Mouse (Mus musculus) CH12.LX (cell line): ENCODE results near the gene Fam89b. TPM values are rescaled to one million over a fixed set of nuclear protein-coding genes. Genes with fewer than 3 reads are reported as not detected.

Experiments
- DNase-seq: peaks from one replicate; pipeline ENCODE4 v3.0.0-alpha.2; 2013; ENCODE audit errors: extremely low read depth
- H3K27ac ChIP-seq: 2 replicates; pipeline ENCODE4 v1.5.1; 2012; ENCODE audit warnings: low read depth, mild to moderate bottlenecking, control low read depth, moderate library complexity; ENCODE audit not compliant: insufficient read depth
- H3K27me3 ChIP-seq: replicated peaks from 2 replicates; pipeline ENCODE3; 2012; ENCODE audit warnings: inconsistent platforms
- H3K36me3 ChIP-seq, 2 experiments: replicated peaks in 1 of 2; 2 replicates each; pipeline versions ENCODE3 to v1.6.1; 2012; ENCODE audit warnings: inconsistent platforms in 1 of 2, low read length in 1 of 2, mild to moderate bottlenecking in 1 of 2, mixed read lengths in 1 of 2, moderate library complexity in 1 of 2; ENCODE audit not compliant: control insufficient read depth in 1 of 2, insufficient read depth in 1 of 2
- H3K4me1 ChIP-seq, 2 experiments: 2 replicates each; pipeline ENCODE4 v1.6.1; 2012; ENCODE audit warnings: inconsistent platforms in 1 of 2, moderate library complexity in 1 of 2; ENCODE audit not compliant: insufficient read depth in 2 of 2, control insufficient read depth in 1 of 2
- H3K4me2 ChIP-seq: 2 replicates; pipeline ENCODE4 v1.6.1; 2012; ENCODE audit warnings: low read depth, mild to moderate bottlenecking, control low read depth; ENCODE audit not compliant: poor library complexity, insufficient read depth, severe bottlenecking
- H3K4me3 ChIP-seq, 3 experiments: fragments of 150-350 bp in 1 of 3; sonication (generic) in 1 of 3; replicated peaks in 1 of 3; 2 replicates each; pipeline versions ENCODE3 to v1.5.1; 2011 to 2012; ENCODE audit warnings: low read depth in 2 of 3, low read length in 2 of 3, mild to moderate bottlenecking in 2 of 3, moderate library complexity in 2 of 3, control low read depth in 1 of 3, improper control_type of control experiment in 1 of 3, inconsistent platforms in 1 of 3, mixed read lengths in 1 of 3; ENCODE audit not compliant: poor library complexity in 1 of 3
- H3K79me2 ChIP-seq: replicated peaks from 2 replicates; pipeline ENCODE4 v1.6.1; 2012; ENCODE audit warnings: mild to moderate bottlenecking, moderate library complexity; ENCODE audit not compliant: control insufficient read depth, poor library complexity, insufficient read depth, severe bottlenecking; ENCODE audit errors: extremely low read depth
- H3K9ac ChIP-seq: 2 replicates; pipeline ENCODE4 v1.6.1; 2012; ENCODE audit warnings: low read depth, mild to moderate bottlenecking, control low read depth, moderate library complexity; ENCODE audit not compliant: insufficient read depth
- H3K9me3 ChIP-seq: replicated peaks from 2 replicates; pipeline ENCODE3; 2012; ENCODE audit warnings: low read length, inconsistent platforms, mixed read lengths
- CHD1 ChIP-seq: IDR thresholded peaks from 2 replicates; pipeline ENCODE4 v1.6.1; 2012; ENCODE audit warnings: low read depth, low read length, improper control_type of control experiment, inconsistent platforms
- CHD2 ChIP-seq: IDR thresholded peaks from 2 replicates; pipeline ENCODE4 v1.6.1; 2011; ENCODE audit warnings: low read length, improper control_type of control experiment
- CTCF ChIP-seq, 2 experiments: IDR thresholded peaks in 1 of 2; conservative IDR thresholded peaks in 1 of 2; 2 replicates each; pipeline ENCODE4 v1.5.1; 2011 to 2012; ENCODE audit warnings: low read depth in 2 of 2, low read length in 2 of 2, improper control_type of control experiment in 1 of 2, inconsistent platforms in 1 of 2, mild to moderate bottlenecking in 1 of 2, moderate library complexity in 1 of 2
- E2F4 ChIP-seq: IDR thresholded peaks from 2 replicates; pipeline ENCODE4 v1.6.1; 2011; ENCODE audit warnings: low read depth, low read length, improper control_type of control experiment; ENCODE audit not compliant: insufficient replicate concordance
- ELF1 ChIP-seq: IDR thresholded peaks from 2 replicates; pipeline ENCODE4 v1.6.1; 2014; ENCODE audit warnings: low read depth, mild to moderate bottlenecking, inconsistent platforms, low read length, improper control_type of control experiment
- HCFC1 ChIP-seq: IDR thresholded peaks from 2 replicates; pipeline ENCODE4 v1.6.1; 2012; ENCODE audit warnings: low read depth, mild to moderate bottlenecking, inconsistent platforms, low read length, improper control_type of control experiment
- IRF4 ChIP-seq: IDR thresholded peaks from 2 replicates; pipeline ENCODE4 v1.6.1; 2014; ENCODE audit warnings: low read depth, mild to moderate bottlenecking, inconsistent platforms, low read length, improper control_type of control experiment
- KAT2A ChIP-seq: IDR thresholded peaks from 2 replicates; pipeline ENCODE4 v1.6.1; 2012; ENCODE audit warnings: low read length, improper control_type of control experiment, inconsistent platforms; ENCODE audit not compliant: insufficient replicate concordance
- MAFK ChIP-seq: IDR thresholded peaks from 2 replicates; pipeline ENCODE4 v1.6.1; 2011; ENCODE audit warnings: low read length, improper control_type of control experiment; ENCODE audit not compliant: insufficient replicate concordance
- MAZ ChIP-seq: IDR thresholded peaks from 2 replicates; pipeline ENCODE4 v1.6.1; 2012; ENCODE audit warnings: low read depth, mild to moderate bottlenecking, inconsistent platforms, low read length, improper control_type of control experiment, moderate library complexity
- MEF2A ChIP-seq: IDR thresholded peaks from 2 replicates; pipeline ENCODE4 v1.6.1; 2014; ENCODE audit warnings: low read depth, mild to moderate bottlenecking, inconsistent platforms, low read length, improper control_type of control experiment, borderline replicate concordance
- MXI1 ChIP-seq: IDR thresholded peaks from 2 replicates; pipeline ENCODE4 v1.6.1; 2011; ENCODE audit warnings: mild to moderate bottlenecking, low read depth, low read length, improper control_type of control experiment
- MYC ChIP-seq: IDR thresholded peaks from 2 replicates; pipeline ENCODE4 v1.6.1; 2011; ENCODE audit warnings: low read depth, mild to moderate bottlenecking, improper control_type of control experiment, low read length
- NELFE ChIP-seq: IDR thresholded peaks from 2 replicates; pipeline ENCODE4 v1.6.1; 2011; ENCODE audit warnings: low read depth, low read length, improper control_type of control experiment
- PAX5 ChIP-seq: IDR thresholded peaks from 2 replicates; pipeline ENCODE4 v1.6.1; 2012; ENCODE audit warnings: low read length, inconsistent platforms, mixed read lengths
- POLR2A ChIP-seq: IDR thresholded peaks from 2 replicates; pipeline ENCODE4 v1.6.1; 2011; ENCODE audit warnings: low read depth, mild to moderate bottlenecking, improper control_type of control experiment, low read length
- POLR2AphosphoS2 ChIP-seq: IDR thresholded peaks from 2 replicates; pipeline ENCODE4 v1.6.1; 2011; ENCODE audit warnings: low read depth, low read length, improper control_type of control experiment
- SIN3A ChIP-seq: IDR thresholded peaks from 2 replicates; pipeline ENCODE4 v1.6.1; 2012; ENCODE audit warnings: low read length, improper control_type of control experiment, inconsistent platforms
- SMC3 ChIP-seq: IDR thresholded peaks from 2 replicates; pipeline ENCODE4 v1.6.1; 2011; ENCODE audit warnings: low read depth, low read length, improper control_type of control experiment
- TBP ChIP-seq: conservative IDR thresholded peaks from 2 replicates; pipeline ENCODE4 v1.6.1; 2011; ENCODE audit warnings: low read depth, low read length, improper control_type of control experiment
- TCF12 ChIP-seq: IDR thresholded peaks from 2 replicates; pipeline ENCODE4 v1.6.1; 2014; ENCODE audit warnings: low read depth, mild to moderate bottlenecking, inconsistent platforms, low read length, improper control_type of control experiment
- UBTF ChIP-seq: IDR thresholded peaks from 2 replicates; pipeline ENCODE4 v1.6.1; 2012; ENCODE audit warnings: low read depth, mild to moderate bottlenecking, inconsistent platforms, low read length, improper control_type of control experiment, moderate library complexity
- USF1 ChIP-seq: IDR thresholded peaks from 2 replicates; pipeline ENCODE4 v1.6.1; 2014; ENCODE audit warnings: low read depth, mild to moderate bottlenecking, inconsistent platforms, low read length, improper control_type of control experiment
- USF2 ChIP-seq: conservative IDR thresholded peaks from 2 replicates; pipeline ENCODE4 v1.6.1; 2011; ENCODE audit warnings: low read depth, low read length, improper control_type of control experiment
- ZC3H11A ChIP-seq: IDR thresholded peaks from 2 replicates; pipeline ENCODE4 v1.6.1; 2012; ENCODE audit warnings: low read depth, mild to moderate bottlenecking, inconsistent platforms, low read length, improper control_type of control experiment
- ZKSCAN1 ChIP-seq: IDR thresholded peaks from 2 replicates; pipeline ENCODE4 v1.6.1; 2012; ENCODE audit warnings: low read depth, inconsistent platforms, low read length, improper control_type of control experiment, borderline replicate concordance
- ZMIZ1 ChIP-seq: IDR thresholded peaks from 2 replicates; pipeline ENCODE4 v1.6.1; 2012; ENCODE audit warnings: low read depth, mild to moderate bottlenecking, inconsistent platforms, low read length, improper control_type of control experiment
- ZNF384 ChIP-seq: IDR thresholded peaks from 2 replicates; pipeline ENCODE4 v1.6.1; 2012; ENCODE audit warnings: low read depth, low read length, improper control_type of control experiment, inconsistent platforms
- dilution Hi-C: fragments of 300-500 bp; cut with MboI; formaldehyde crosslinking; loops from 2 replicates; pipeline ENCODE4 v1.14.3; 2020; ENCODE audit warnings: low sequenced_read_pairs; ENCODE audit not compliant: extremely low pct_unique_long_range_greater_than_20kb, extremely low pct_ligation_motif_present
- in situ Hi-C: fragments of 300-500 bp; cut with MboI; formaldehyde crosslinking; loops from 3 replicates; pipeline ENCODE4 v1.14.3; 2019; ENCODE audit warnings: low sequenced_read_pairs, low pct_ligation_motif_present, low pct_unique_long_range_greater_than_20kb, mixed read lengths
- polyA plus RNA-seq: library from polyadenylated mRNA; unstranded; fragments of >175 nt; gene quantifications from 2 replicates; pipeline ENCODE4 v1.2.1, GENCODE M21; 2012; ENCODE audit warnings: low read depth; ENCODE audit not compliant: insufficient read length
- total RNA-seq, 2 experiments: library from RNA; depleted of rRNA; stranded (reverse); fragments of 300-350 nt in 1 of 2; fragments of >200 nt in 1 of 2; gene quantifications; 2 replicates each; pipeline ENCODE4 v1.2.3; 2012 to 2014

Gene Fam89b
- total and polyA plus RNA-seq, 3 experiments = 7.5 to 13.4 (median 9.2) TPM

GRCm38 (mm10) chr19:5726961-5727578 lies 2.4 kb downstream of the Fam89b start:
- peak; percentile 68 for DNase-seq
- Histone ChIP-seq H3K4me3 (peak overlapping the region; percentile 38 to 75 (median 41)), H3K9me3 (no peaks in the 10 kb centered on the region), H3K27me3 (no peaks in the 10 kb centered on the region), H3K9ac (peak overlapping the region; percentile 88; the same call in 1 of the 2 replicates), H3K27ac (peak overlapping the region; percentile 20), H3K36me3 (peaks cover 12 to 36% of the 10 kb centered on the region in 2 experiments), H3K4me1 (peaks cover 21 to 62% of the 10 kb centered on the region in 2 experiments), H3K79me2 (peaks cover 26% of the 10 kb centered on the region), H3K4me2 (peak overlapping the region; percentile 57)
- in situ Hi-C loops = no loop called here
- TF ChIP-seq CHD2 (no peak), HCFC1 (no peak), USF1 (no peak), USF2 (no peak), SMC3 (no peak), NELFE (no peak), POLR2A (no peak), MEF2A (no peak), ZMIZ1 (no peak), ZC3H11A (no peak), ZKSCAN1 (no peak), PAX5 (no peak), ZNF384 (no peak), MAFK (no peak), TCF12 (no peak), CHD1 (no peak), CTCF (conservative IDR thresholded peaks at IDR 0.05 in 1 of 2, IDR thresholded peaks at IDR 0.05 in 1 of 2; ENCODE audit: low read depth in 2 of 2, low read length in 2 of 2) (no peak), POLR2AphosphoS2 (no peak)
- dilution Hi-C loops = no loop called here

DNA sequence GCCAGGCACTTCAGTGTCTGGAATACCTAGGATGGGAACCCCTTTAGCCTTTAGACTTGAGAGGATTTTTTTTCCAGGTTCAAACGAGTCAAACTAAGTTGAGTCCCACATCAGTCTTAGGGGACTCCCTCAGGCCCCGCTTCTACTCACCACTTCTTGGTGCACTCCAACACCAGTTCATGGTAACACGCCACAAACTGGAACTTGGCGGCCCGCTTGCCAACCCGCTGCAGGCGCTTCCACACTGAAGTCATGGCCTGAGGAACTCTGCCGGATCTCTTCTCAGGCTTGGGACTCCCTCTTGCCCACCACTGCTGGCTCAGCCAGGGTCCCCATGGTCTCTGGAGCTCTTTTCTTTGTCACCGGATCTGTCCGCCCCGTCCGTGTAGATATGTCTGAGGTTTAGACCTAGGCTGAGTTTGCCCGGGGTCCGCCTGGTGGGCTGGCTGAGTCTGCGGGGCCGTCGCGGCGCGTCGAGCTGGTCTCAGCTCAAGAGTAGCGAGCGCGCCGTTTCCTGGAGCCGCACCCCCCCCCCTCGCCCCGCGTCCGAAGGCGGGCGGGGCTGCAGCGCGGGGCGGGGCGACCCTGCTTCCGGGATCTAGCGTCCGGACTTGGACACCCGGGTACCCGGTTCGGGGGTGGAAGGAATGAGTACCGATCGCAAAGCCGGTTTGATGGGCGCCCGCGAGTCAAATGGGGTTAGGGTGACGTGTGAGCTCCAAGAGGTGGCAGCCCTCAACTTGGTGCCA lies 3.5 kb downstream of the Fam89b start, which contains the start of gene Ehbp1l1:
Gene Ehbp1l1, minus strand, starts transcription at position 551 of the 749 bp plus-strand sequence.
- in situ Hi-C loops = no loop called here
- Histone ChIP-seq H3K4me2 (peak within 1 kb of the TSS; percentile 57), H3K4me3 (peak within 1 kb of the TSS; percentile 75 to 85 (median 76))
- TF ChIP-seq MYC = no peak
- peak; percentile 95 for TF ChIP-seq ELF1
- peak; percentile 69 for TF ChIP-seq MXI1
- peak; percentile 91 for TF ChIP-seq SIN3A
- no peak for TF ChIP-seq USF1
- no peak for TF ChIP-seq E2F4
- TF ChIP-seq ZNF384 = no peak
- 0 out of 2 replicates have a peak, but pooled peaks have one; percentile 32 for TF ChIP-seq MEF2A
- TF ChIP-seq IRF4 = 0 out of 2 replicates have a peak, but pooled peaks have one; percentile 43
- TF ChIP-seq KAT2A = 0 out of 2 replicates have a peak, but pooled peaks have one; percentile 26
- TF ChIP-seq TCF12 = peak; percentile 76; the same call in 1 of the 2 replicates
- peak; percentile 65 for TF ChIP-seq POLR2A
- TF ChIP-seq NELFE = 0 out of 2 replicates have a peak, but pooled peaks have one; percentile 39
- peak; percentile 93 for TF ChIP-seq MAZ
- no peak for TF ChIP-seq MAFK
- no peak for TF ChIP-seq TBP
- no peak for TF ChIP-seq SMC3
- TF ChIP-seq CHD2 = 0 out of 2 replicates have a peak, but pooled peaks have one; percentile 12
- peak; percentile 43 for TF ChIP-seq HCFC1
- no peak for TF ChIP-seq USF2
- TF ChIP-seq UBTF = 0 out of 2 replicates have a peak, but pooled peaks have one; percentile 40
- no peak for TF ChIP-seq ZC3H11A
- TF ChIP-seq, all 38 proteins: peak for 13
- Histone ChIP-seq H3K4me1 (peaks cover 21 to 57% of the 10 kb centered on the region in 2 experiments), H3K36me3 (peaks cover 19 to 47% of the 10 kb centered on the region in 2 experiments), H3K9me3 (no peaks in the 10 kb centered on the region), H3K9ac (peak within 1 kb of the TSS; percentile 88), H3K27ac (peak within 1 kb of the TSS; percentile 95), H3K79me2 (peaks cover 26% of the 10 kb centered on the region), H3K27me3 (no peaks in the 10 kb centered on the region)
- dilution Hi-C loops = no loop called here
- DNase-seq = peak; percentile 63
